Mouse (Mus musculus): ENCODE results near the gene Chn1.

DNA sequence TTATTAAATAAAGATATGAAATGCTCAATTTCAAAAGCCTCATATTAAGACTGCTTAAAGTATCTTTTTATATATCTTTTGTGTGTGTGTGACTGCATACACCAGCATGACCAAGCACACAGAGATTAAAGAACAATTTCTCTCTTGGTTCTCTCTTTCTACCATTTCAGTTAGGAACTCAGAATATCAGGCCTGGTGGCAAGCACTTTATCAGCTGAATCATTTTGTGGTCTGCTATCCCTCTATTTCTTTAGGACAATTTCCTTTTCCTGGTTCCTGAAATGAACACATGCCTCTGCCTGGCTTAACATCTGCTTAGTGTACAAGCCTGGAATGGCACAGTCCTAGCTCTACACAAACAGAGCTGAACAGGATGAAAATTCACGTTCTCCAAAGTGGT lies 92.6 kb downstream of the Chn1 start:
- TF ChIP-seq CTCF (IDR thresholded peaks at IDR 0.05; ENCODE audit: borderline replicate concordance, extremely low read depth, insufficient read depth, insufficient read length) (no peak), POLR2A (IDR thresholded peaks at IDR 0.05; ENCODE audit: borderline replicate concordance, extremely low read depth, insufficient read depth, insufficient read length, poor library complexity, severe bottlenecking) (no peak)
